Mouse (Mus musculus): ENCODE measurements around the gene Cacna1g.
A peak's percentile ranks its signal among the peaks of the same experiment; 100 is the strongest.

Cacna1g gene

DNA sequence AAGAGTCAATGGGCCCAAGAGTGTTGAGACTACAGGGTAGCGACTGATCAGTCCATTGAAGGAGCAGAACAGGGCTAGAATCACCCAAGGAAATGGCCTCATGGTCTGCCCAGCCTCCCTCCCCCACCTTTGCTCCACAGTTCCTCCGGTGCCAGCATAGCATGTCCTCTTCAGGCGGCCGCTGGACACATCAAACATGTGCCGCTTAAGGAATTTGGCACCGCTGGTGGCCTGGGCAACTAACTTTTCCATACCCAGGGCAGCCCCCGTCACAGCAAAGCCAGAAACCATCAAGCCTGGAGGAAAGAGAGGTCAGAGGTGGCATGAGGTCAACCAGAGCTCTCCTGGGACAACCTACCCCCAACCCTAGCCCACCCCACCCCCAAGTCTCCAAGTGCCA, 8.0 kb upstream of the Cacna1g start:
- DNase-seq (ENCODE audit: low spot score in 2 of 2): no peak

DNA sequence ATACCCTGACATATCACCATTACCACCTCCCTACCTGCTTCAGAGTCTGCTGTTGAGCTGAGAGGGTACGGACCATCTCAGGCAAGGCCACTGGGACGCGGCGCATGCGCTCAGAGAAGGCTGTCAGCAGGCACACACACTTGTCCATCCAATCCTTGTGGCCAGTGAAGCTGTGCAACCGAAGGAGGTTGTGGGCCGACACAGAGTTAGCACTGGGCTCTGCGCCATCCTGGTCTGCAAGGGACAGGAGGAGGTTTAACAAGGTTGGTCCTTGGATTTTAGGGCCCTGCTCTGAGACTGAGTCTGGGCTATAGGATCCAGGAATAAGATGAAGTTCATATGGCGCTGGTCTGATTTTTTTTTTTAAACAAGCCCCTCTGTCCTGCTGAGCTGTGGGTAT, 6.4 kb upstream of the Cacna1g start:
- DNase-seq (ENCODE audit: low spot score in 2 of 2): no peak

DNA sequence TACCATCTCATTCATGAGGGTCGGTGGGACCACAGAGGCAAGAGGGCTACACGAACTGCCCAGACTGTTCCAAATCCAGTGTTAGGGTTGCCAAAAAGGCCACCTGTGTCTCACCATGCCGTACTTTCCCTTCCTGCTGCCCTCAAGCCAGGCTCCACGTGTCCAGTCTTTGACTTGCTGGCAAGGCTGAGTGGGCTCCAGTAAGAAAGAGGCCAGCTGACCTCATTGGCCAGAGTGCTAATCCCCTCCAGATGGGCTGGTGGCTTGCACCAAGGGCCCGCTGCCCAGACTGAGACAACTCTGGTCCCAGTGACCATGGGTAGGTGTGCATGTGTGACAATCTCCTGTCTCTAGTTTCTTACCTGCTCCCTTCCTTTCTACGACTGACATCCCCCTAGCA, 3.7 kb upstream of the Cacna1g start:
- no peak for DNase-seq (ENCODE audit: low spot score in 2 of 2)

DNA sequence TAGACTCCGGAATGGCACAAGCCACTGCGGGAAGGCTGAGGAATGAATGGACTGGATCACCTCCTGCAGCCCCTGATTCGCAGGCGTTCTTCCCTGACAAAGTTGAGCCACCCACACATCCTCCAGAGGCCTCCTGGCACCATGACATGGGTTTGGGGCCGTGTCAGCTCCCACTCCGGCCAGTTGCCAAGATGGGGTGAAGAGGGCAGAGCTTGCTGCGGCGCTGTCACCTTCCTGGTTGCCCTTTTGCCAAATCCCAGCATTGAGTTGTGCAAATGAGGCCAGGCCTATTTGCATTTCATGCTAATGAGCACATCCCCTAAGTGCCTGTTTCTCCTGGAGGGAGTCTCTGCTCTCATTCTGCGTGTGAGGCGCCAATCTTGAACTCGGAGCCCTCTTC, 1.7 kb upstream of the Cacna1g start:
- DNase-seq (ENCODE audit: low spot score in 2 of 2): no peak

DNA sequence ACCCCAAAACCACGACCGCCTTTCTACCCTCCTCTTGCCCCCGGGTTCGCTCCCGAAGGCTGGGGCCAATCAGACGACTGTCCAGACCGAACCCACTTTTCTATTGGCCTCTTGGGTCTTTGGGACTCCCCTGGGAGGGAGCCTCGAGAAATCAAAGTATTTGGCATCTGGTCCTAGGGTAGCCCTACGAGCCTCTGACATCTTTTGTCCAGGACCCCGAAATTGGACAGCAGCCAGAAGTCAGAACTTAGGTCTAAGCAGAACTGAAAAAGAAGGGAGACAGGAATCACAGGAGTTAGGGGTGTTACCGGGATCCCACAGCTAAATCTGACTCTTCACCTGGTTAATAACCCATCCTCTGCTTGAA, 529 bp upstream of the Cacna1g start:
- no peak for DNase-seq (ENCODE audit: low spot score in 2 of 2)

DNA sequence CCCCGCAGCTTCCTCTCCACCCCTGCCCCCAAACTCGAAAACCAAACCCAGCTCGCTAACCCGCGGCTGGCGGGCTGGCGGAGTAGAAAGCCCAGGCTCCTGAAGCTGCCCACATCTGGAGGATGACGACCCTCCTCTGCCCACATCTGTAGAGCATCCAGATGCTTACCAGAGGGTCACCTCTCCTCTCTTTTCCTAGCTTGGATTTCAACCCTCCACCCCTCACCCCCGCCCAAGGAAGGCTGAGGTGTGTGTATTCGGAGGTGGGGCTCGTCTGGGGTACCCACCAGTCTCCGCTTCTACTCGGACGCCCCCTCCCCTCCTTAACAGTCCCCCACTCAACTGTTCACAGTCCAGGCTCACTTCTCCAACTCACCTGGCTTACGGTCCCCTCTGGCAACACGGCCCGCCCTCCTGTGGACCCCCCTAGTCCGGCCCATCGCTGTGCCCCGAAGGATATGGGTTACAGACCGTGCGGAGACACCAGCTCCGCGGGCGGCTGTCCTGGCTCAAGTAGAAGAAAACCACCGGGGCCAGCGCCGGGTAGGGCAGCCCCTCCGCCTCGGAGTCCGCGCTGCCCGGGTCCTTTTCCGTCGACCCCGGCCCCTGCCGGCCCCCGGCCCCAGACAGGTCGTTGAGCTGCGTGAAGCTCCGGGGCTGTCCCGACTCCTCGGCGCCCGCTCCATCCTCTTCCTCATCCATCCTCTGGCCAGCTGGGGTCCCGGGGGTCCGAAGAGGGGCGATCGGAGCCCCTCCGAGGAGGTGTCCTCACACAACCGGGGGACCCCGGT, 887 bp downstream of the Cacna1g start:
- no peak for DNase-seq (ENCODE audit: low spot score in 2 of 2)

DNA sequence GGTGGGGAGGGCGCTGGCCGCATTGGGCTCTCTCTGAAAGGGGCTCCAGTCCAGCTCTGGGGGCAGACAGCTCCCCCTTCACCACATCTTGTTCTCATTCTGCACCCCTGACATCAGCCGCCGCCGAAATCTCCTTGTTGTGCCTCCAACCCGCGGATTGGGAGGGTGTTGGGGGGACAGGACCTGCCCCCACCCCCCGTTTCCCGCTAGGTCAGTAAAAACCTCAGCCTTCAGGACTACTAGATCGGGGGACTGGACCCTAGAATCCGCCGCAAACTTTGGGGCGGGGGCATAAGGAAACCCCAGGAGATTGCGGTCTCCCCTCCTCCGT, 1.4 kb downstream of the Cacna1g start:
- DNase-seq (ENCODE audit: low spot score in 2 of 2): no peak

DNA sequence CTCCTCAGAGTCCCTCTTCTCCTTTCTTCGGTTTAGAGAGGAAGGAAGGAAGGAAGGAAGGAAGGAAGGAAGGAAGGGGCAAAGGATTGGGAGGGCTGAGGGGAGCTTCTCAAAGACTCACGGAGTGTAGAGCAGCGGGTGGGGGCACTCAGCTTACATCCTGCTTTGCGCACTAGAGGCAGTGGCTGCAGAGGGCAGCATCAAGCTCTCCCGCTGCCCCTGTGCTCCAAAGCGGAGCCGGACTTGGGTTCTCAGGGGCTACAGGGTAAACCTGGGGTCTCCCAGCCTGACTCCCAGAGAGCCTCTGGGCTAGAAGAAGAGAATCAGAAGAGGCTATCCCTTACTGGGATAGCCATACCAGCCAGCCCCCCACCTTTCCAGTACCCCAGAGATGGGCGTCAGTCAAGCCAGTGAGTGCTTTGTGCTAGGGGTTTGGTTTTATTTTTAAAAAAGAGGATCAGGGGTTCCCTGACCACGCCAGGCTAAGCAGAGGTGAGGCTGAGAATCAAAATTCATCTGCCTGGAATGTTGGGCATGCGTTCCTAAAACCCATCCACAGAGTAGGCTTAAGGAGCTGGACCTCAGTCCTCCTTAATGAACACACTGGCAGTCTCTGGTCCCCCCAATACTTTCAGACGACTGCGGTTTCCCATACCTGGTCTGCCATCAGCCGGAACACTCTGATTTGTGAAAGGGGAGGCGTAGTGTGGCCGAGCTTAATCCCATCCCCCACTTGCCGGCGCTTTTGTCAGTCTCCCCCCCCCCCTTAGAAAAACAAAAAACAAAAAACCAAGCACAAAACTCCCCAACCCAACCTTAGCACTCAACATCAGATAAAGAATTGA, 2.0 kb downstream of the Cacna1g start:
- no peak for DNase-seq (ENCODE audit: low spot score in 2 of 2)

DNA sequence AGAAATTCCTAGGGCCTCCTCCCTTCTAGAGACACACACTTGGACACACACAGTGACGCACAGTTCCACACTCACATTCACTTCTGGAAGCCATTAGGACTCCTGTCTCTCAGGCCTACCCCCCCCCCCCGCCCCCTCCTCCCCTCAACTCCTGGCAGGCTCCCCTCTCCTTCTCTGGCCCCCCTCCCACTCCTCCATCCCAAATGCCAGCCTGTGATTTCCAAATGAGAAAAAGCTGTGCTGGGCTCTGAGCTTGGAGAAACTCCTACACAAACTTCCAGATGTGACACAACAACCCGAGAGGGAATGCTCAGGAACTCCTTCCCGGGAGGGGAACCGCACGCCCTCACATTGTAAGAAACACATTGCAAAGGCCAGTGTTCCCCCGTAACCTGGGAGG, 3.6 kb downstream of the Cacna1g start:
- no peak for DNase-seq (ENCODE audit: low spot score in 2 of 2)

DNA sequence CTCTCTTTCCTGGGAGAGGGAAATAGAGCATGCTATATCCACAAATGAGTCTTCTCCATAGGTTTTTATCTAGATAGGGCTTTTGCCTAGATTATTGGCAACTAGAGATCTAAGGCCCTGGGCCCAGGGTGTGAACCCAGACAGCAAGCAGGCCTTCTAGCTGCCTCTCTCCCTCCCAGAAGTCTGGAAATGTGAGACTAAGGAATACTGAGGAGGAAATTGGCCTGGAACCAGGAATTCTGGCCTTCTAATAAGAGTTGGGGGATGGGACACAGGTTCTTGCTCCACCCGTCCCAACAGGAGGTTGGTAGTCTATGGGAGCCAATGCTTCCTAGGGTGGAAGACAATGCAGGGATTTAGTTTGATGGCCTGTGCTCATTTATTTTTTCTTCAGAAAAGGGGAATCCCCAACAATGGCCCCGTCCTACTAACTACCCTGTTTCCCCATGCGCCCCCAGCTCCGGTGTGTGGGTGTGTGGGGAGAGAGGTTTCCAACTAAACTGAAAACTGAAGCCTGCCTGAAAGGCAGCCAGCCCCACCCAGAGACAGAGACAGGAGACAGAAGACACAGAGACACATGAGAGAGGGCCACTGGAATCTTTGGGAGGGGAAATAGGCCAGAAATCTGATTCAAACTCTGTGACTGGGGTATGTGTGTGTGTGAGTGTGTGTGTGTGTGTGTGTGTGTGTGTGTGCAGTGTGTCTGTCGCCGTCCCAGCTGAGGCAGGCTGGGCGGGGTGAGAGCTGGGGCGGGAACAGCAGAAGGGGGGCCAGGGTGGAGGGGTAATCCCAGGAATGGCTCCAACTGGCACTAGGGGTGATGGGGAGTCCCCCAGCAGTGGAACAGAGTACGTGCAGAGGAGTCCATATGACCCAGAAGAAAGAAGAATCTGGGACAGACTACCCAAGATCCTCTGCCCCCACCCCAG, 4.6 kb downstream of the Cacna1g start:
- no peak for DNase-seq (ENCODE audit: low spot score in 2 of 2)

DNA sequence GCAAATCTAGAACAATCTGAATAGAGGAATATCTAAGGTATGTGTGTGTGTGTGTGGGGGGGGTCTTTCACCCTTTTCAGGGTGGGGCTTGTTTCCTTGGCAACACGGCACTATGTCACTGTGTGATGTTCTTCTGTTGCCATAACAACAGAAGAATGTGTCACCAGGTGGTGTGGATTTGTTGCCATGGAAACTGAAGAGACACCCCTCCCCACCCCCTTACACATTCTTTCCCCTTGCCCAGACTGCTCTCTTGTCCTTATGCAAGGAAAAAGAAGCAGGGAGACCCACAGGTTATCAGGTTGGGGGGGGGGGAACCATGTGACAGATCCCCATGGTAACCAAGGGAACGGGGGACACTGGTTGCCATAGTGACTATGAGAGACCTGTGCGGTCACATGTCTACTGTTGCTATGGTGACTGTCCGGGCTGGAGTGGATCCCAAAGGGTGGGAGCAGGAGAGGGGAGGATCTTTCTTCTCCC, 5.4 kb downstream of the Cacna1g start:
- DNase-seq (ENCODE audit: low spot score in 2 of 2): peak; percentile 77 to 86

DNA sequence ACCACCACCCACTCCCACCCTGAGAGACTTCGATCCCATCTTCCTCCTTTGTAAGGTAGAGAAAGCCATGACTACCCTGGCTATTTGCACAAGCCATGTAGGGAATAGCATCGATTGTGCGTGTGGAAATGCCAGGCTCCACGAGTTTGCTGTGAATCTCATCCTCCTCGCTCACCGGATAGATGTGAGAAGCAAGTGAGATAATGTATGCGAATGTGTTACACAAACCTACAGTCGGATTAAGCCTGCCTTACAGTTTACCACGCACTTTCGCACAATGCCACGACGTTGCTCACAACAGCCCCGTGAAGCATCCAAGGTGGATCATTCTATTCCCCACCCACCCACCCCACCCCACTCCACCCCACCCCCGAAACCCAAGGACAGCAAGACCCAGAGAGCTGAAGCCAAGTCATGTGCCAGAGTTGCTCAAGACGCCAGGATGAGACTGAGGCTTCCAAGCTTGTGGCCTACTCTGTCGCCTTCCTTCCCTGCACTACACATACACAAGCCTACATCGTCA, 7.6 kb downstream of the Cacna1g start:
- no peak for DNase-seq (ENCODE audit: low spot score in 2 of 2)

DNA sequence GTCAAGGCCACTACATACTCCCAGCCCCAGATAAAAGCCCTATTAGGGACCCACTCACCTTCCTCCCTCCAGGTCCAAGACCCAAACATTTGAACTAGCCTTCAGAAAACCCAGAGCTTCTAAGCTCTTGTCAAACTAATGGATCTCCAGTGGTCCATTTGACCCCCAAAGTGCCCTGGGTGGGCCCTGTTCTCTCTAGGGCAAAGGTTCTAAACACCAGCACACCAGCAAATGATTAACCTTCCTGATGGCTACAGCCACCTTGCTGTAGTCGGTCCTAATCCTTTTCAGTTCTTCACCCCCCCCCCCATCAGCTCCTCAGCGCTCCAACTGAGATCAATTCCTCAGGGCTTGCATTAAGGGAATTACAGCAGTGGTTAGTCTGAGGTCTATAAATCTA, 9.8 kb downstream of the Cacna1g start:
- DNase-seq (ENCODE audit: low spot score in 2 of 2): no peak

DNA sequence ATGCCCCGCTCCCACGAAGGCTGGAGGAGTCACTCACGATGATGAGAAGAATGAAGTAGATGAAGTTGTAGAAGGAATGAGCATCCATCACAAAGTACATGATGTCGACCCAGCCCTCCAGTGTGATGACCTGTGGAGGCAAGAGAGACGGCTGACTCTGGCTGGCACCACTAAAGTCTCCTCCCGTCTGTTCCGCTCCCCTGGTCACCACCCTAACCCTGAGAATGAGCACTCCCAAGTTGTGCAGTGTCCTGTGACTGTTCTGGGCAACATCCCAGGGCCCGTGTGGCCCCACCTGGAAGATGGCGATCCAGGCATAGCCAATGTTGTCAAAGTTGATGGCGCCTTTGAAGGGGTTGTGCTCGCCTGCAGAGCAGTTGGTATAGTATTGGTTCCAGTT, 12.1 kb downstream of the Cacna1g start:
- DNase-seq (ENCODE audit: low spot score in 2 of 2): no peak

DNA sequence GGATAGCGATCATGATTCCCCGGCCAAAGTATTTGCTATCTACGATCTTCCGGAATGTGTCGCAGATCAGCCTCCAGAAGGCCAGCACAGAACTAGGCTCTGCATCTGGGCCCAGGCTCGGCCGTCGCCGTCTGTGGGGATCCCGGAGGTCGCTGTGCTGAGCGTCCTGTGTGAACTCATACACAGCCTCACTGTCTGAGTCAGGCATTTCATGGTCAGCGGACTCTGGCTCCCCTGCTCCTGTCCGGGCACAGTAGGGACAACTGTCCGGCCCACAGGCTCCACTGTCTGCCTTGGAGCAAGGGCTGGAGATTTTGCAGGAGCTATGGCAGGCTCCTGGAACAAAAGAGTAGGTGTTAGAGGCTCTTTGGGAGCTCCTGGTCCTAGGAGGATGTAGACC, 17.0 kb downstream of the Cacna1g start:
- no peak for DNase-seq (ENCODE audit: low spot score in 2 of 2)

DNA sequence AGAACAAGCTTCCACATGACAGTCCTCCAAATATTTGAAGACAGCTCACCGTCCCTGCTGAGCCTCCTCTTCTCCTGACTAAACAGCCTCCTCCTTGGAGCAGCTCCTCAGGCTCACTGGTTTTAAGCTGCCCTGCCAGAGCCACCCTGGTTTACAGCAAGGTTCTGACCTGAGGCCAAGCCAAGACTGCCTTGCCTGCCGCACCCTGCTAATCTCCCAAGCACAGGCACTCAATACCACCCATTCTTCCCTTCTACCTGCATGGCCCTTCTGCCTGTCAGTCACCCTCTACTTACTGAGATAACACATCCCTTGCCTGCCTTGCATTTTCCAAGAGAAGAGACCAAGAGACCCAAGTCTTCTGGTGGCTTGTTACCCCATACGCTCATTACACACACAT, 17.7 kb downstream of the Cacna1g start:
- DNase-seq (ENCODE audit: low spot score in 2 of 2): no peak

DNA sequence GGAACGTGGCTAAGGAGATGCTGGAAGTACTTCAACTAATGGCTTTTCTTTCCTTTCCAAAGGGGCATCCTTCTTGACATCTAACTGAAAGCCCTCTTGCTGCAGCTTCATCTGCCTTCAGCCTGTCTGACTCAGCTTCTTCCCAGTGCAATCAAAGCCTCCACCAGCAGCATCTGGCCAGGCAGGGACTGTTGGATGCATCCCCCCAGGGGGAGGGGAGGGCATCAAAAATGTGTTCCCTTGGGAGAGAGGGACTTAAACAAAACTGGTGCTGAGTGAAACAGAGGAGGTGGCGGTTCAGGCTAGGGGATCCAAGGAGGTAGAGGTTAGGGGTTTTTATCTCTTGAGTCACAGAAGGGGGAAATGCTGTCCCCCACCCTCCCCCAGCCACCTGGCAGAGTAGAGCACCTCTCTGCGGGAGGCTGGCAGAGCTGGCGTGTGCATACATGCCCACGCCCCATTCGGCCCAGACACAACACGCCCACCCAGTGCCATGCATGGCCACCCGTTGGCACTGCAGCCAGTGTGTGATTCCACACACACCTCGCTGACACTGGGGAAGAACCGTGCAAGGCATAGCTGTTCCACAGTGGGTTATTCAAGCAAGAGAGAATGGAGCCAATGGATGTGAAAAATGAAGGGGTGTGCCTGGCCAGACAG, 18.7 kb downstream of the Cacna1g start:
- no peak for DNase-seq (ENCODE audit: low spot score in 2 of 2)

DNA sequence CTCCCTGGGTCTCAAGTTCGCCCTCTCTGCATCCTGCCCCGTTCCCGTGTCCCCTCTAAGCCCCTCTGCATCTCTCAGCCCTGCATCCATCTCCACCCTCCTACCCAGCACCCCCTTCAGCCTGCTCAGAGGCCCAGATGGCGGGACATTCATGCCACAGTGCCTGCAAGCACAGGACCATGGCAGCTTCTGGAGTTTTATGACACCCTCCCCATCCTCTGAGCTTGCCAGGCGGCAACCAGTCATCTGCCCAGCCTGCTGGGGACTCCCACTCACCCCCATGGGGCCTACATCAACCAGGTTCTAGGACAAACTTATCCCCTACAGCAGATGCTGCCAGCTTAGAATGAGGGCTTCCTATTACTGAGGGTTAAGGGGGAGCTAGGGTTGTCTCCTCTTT, 19.2 kb downstream of the Cacna1g start:
- no peak for DNase-seq (ENCODE audit: low spot score in 2 of 2)

DNA sequence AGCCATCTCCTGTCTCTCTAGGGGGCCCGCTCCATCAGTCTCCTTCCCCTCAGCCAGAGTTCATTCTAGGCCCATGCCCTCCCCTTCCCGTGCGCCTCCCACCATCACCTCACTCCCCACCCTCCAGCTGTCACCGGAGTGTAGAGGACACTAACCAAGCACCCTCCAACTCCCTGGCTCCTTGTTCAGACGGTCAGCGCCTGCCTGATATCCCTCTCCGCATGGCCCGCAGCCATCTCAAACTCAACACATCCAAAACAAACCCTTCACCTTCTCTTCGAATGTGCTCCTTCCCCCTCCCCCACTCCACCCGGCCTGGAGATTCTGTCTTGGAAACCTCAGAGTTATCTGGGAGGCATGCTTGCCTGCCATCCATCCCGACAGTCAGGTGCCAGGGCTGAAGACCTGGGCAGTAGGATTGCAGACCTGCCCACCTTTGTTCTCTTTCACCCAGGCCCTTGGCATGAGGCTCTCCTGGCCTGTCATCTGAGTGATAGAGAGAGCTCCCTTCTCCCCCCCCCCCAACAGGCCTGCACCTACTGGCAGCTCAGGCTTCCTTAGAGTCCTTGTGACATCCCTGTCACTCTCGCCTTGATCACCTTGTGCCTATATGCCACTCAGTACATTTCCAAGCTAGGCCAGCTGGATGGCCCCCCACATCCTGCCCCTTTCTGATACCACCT, 22.8 kb downstream of the Cacna1g start:
- no peak for DNase-seq (ENCODE audit: low spot score in 2 of 2)

DNA sequence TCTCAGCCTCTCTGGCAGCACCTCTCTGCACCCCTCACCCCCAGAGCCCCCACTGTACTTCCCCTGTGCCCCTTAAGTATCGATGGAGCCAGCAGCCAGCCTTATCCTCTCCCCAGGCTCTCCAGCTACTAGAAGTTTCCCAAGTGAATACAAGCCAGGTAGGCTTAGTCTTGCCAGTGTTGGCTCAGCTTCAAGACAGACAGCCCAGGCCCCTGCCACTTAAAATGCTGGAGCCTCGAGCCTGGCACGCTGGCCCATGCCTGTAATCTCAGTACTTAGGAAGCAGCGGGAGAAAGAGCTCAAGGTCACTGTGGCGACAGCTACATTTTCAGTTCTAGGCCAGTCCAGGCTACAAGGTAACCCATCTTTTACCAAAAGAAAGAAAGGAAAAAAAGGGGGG, 24.1 kb downstream of the Cacna1g start:
- DNase-seq (ENCODE audit: low spot score in 2 of 2): no peak

DNA sequence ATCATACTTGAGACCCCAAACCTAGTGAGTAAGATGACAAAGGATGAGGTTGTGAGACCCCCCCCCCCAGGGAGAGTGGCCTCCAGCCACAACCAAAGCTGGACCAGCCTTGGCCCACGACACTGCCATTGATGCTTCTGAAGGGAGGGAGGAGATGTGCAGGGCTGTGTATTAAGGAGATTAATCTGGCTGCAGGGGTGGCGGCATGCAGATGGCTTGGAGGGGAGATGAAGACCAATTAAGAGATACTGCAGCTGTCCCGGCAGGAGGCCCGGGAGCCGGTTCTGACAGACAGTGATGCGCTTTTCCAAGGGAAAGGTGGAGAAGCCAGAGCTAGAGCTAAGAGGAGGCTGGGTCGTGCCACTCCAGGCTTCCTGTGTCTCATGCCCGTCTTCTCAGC, 24.8 kb downstream of the Cacna1g start:
- DNase-seq (ENCODE audit: low spot score in 2 of 2): no peak

Data from frontal cortex, postnatal 10 days (tissue).